Mouse (Mus musculus) spleen, adult 2 months (tissue): ENCODE results near the gene Oca2.

Experiments
- CTCF ChIP-seq: fragments of 200-500 bp; IDR thresholded peaks from 2 replicates; pipeline ENCODE4 v1.5.1; 2011; ENCODE audit warnings: mild to moderate bottlenecking, inconsistent platforms; ENCODE audit not compliant: insufficient read depth, insufficient read length, insufficient replicate concordance; ENCODE audit errors: extremely low read depth
- POLR2A ChIP-seq: fragments of 200-500 bp; IDR thresholded peaks from 2 replicates; pipeline ENCODE4 v1.6.1; 2011; ENCODE audit warnings: low read depth, low read length, inconsistent platforms

DNA sequence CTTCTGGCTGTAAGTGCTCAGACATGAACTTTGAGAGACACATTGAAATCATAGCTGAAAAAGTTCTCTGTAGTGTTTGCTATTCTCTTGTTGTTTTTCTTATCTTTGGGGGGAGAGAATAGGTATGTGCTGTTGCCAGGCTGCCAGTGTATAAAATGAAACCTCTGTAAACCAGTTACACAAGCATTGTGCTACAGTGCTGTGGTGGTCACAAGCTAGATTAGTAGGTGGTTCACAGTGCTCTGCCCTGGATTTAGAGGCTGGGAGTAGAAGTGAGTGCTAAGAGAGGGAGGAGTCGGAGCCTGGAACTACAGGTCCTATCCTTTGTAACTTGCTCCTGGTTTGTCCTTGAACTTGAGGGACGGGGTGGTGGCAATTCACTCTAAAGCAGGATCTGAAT lies 148.7 kb downstream of the Oca2 start:
- no peak for TF ChIP-seq CTCF
- TF ChIP-seq POLR2A, result no peak
